Mouse (Mus musculus): ENCODE measurements around the gene Gramd2.

DNA sequence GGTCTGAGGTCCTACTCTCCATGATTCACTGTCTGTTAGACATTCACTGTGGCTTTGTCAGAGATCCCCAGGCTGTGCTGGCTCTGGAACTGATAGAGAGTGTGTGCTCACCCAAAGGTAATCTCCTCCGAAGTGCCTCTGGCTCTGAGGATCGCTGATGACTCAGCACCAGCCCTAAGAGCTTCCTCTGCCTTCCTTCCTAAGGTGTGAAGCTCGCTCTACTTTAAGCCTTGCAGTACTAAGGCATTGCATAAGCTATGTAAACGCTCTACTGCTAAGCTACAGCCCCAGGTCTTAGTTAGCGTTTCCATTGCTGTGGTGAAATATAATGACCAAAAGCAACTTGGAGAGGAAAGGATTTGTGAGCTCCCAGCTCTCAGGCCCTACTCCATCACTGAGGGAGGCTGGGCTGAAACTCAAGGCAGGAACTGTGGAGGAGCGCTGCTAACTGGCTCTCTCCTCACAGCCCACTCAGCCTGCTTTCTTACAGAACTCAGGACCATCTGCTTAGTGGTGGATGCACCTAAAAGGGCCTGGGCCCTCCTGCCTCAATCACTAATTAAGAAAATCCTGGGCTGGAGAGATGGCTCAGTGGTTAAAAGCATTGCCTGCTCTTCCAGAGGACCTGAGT, 7.6 kb downstream of the Gramd2 start:
- TF ChIP-seq GATA1 (IDR thresholded peaks at IDR 0.05; ENCODE audit: low read length) (no peak), TAL1 (IDR thresholded peaks at IDR 0.05; ENCODE audit: low read length) (no peak)
